Mouse (Mus musculus) megakaryocyte, embryonic 14.5 days (primary cell): ENCODE results near the gene Arid5b.

Experiments used
- FLI1 ChIP-seq: IDR thresholded peaks from 2 replicates; pipeline ENCODE4 v1.6.1; 2012; ENCODE audit warnings: low read length, inconsistent platforms, mixed read lengths
- GATA1 ChIP-seq: IDR thresholded peaks from 3 replicates; pipeline ENCODE4 v1.6.1; 2012; ENCODE audit warnings: mixed read lengths, low read length, inconsistent platforms, borderline replicate concordance

- TF ChIP-seq FLI1 = no peak
- no peak for TF ChIP-seq GATA1
These were observed 25.9 kb downstream of the Arid5b start for GRCm38 (mm10) chr10:68252650-68253049.
